Mouse (Mus musculus): ENCODE results near the gene Rheb. TPM values are rescaled to one million over a fixed set of nuclear protein-coding genes. Genes with fewer than 3 reads are reported as not detected.
A peak's percentile ranks its signal among the peaks of the same experiment; 100 is the strongest.

The Rheb gene
- polyA plus RNA-seq, 1 experiment from 2014 or later = 275 TPM

DNA sequence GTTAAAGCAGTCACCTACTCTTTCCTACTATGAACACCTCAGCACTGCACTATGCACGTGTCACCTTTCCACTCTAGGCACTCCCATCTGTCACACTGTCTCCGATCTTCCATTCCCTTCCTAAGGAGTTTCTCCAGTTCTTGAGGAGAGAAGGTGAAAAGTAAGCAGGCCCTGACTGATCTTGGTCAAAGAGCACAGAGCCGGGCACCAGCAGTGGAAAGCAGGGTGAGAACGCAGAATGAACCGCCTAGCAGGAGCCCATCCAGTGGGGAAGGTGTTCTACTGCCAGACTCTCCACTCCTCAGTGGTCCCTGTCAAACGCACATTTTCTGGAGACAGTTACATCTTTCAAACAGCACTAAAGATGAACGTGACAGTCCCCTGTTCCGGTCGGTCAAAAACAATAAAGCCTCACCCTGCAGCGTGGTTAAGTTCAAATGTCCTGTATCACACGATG lies 1.4 kb downstream of the Rheb start:
- Histone ChIP-seq H3K36me3 (ENCODE audit: control insufficient read depth, insufficient read depth, low read length) (0 out of 2 replicates have a peak, but pooled peaks cover 4% of the 10 kb centered on the region), H3K9me3 (ENCODE audit: control insufficient read depth, low read length) (no peaks in the 10 kb centered on the region), H3K4me3 (ENCODE audit: control insufficient read depth in 1 of 2, insufficient read depth in 1 of 2, low read depth in 1 of 2, low read length in 2 of 2) (peak overlapping the region; percentile 96 to 99), H3K27ac (replicated peaks in 1 of 2; ENCODE audit: control insufficient read depth in 1 of 2, insufficient read depth in 1 of 2, low read depth in 2 of 2, low read length in 2 of 2) (peak overlapping the region; percentile 100; a peak in 3 of 4 replicates), H3K4me2 (ENCODE audit: low read length) (peak overlapping the region; percentile 94), H3K4me1 (ENCODE audit: control insufficient read depth in 2 of 2, insufficient read depth in 2 of 2, low read length in 2 of 2) (peaks cover 8 to 33% of the 10 kb centered on the region in 2 experiments), H3K27me3 (ENCODE audit: control insufficient read depth, insufficient read depth, low read length) (no peaks in the 10 kb centered on the region), H3K9ac (ENCODE audit: low read length) (peak overlapping the region; percentile 99)
- WGBS = 9% methylated on average over 11 of the region's 11 CpGs
- ATAC-seq (ENCODE audit: insufficient number of reproducible peaks, insufficient read depth, low FRiP score, low read depth) = no peak

DNA sequence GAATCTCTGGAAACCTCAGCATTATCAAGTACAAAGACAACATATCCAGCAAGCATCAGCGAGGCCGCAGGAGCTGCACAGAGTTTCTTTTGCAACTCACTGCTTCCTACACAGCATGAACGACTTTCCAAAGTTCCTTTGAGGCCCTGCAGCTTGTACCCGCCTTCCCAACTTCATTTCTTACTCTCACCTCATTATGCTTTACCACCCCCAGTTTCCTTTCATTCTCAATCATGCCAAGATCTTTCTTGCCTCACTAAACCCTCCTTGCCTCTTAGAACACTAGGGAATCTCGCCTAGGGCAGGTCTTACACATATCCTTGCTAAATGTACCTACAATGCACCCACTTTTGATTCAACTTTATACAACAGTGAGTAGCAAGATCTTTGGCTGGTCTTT lies 7.9 kb downstream of the Rheb start:
- Histone ChIP-seq H3K27me3 (ENCODE audit: control insufficient read depth, insufficient read depth, low read length) (no peaks in the 10 kb centered on the region), H3K4me1 (ENCODE audit: control insufficient read depth in 2 of 2, insufficient read depth in 2 of 2, low read length in 2 of 2) (peaks cover 4 to 23% of the 10 kb centered on the region in 2 experiments; a peak in 3 of 4 replicates), H3K36me3 (ENCODE audit: control insufficient read depth, insufficient read depth, low read length) (no peaks in the 10 kb centered on the region), H3K4me3 (ENCODE audit: control insufficient read depth in 1 of 2, insufficient read depth in 1 of 2, low read depth in 1 of 2, low read length in 2 of 2) (no peak overlapping the region), H3K4me2 (ENCODE audit: low read length) (no peak overlapping the region), H3K27ac (replicated peaks in 1 of 2; ENCODE audit: control insufficient read depth in 1 of 2, insufficient read depth in 1 of 2, low read depth in 2 of 2, low read length in 2 of 2) (no peak overlapping the region), H3K9me3 (ENCODE audit: control insufficient read depth, low read length) (no peaks in the 10 kb centered on the region), H3K9ac (ENCODE audit: low read length) (no peak overlapping the region)
- no peak for ATAC-seq (ENCODE audit: insufficient number of reproducible peaks, insufficient read depth, low FRiP score, low read depth)
- 79% methylated on average over 5 of the region's 5 CpGs for WGBS

GRCm38 (mm10) chr5:24831912-24832311 lies 10.5 kb downstream of the Rheb start:
- H3K36me3 ChIP-seq (ENCODE audit: control insufficient read depth, insufficient read depth, low read length) = no peaks in the 10 kb centered on the region
- H3K9ac ChIP-seq (ENCODE audit: low read length) = no peak overlapping the region
- no peak overlapping the region for H3K4me3 ChIP-seq (ENCODE audit: control insufficient read depth in 1 of 2, insufficient read depth in 1 of 2, low read depth in 1 of 2, low read length in 2 of 2)
- no peaks in the 10 kb centered on the region for H3K9me3 ChIP-seq (ENCODE audit: control insufficient read depth, low read length)
- H3K4me1 ChIP-seq (ENCODE audit: control insufficient read depth in 2 of 2, insufficient read depth in 2 of 2, low read length in 2 of 2) = peaks cover 6 to 23% of the 10 kb centered on the region in 2 experiments
- ATAC-seq (ENCODE audit: insufficient number of reproducible peaks, insufficient read depth, low FRiP score, low read depth) = no peak
- 76% methylated on average over 3 of the region's 3 CpGs for WGBS
- H3K27ac ChIP-seq (replicated peaks in 1 of 2; ENCODE audit: control insufficient read depth in 1 of 2, insufficient read depth in 1 of 2, low read depth in 2 of 2, low read length in 2 of 2) = no peak overlapping the region
- no peak overlapping the region for H3K4me2 ChIP-seq (ENCODE audit: low read length)
- H3K27me3 ChIP-seq (ENCODE audit: control insufficient read depth, insufficient read depth, low read length) = no peaks in the 10 kb centered on the region

DNA sequence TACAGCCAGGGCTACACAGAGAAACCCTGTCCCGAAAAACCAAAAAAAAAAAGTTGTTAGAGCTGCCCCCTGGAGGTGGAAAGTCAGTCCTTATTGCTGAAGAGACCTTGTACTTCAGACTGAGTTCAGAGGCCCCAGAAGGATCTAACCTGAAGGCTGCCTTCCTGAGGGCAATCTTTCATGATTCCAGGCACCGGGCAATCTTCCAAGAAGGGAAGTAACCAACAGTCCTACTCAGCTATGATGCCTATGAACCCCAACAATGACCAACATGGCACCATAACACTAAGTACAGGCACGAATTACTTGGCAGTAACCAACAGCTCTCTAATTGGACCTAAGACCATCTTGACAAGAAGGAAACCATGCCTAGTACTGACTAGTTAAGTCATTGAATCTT lies 14.0 kb downstream of the Rheb start:
- no peak for ATAC-seq (ENCODE audit: insufficient number of reproducible peaks, insufficient read depth, low FRiP score, low read depth)
- no peak overlapping the region for H3K4me2 ChIP-seq (ENCODE audit: low read length)
- WGBS = 86% methylated on average over 3 of the region's 3 CpGs
- H3K4me3 ChIP-seq (ENCODE audit: control insufficient read depth in 1 of 2, insufficient read depth in 1 of 2, low read depth in 1 of 2, low read length in 2 of 2) = no peak overlapping the region
- no peak overlapping the region for H3K27ac ChIP-seq (replicated peaks in 1 of 2; ENCODE audit: control insufficient read depth in 1 of 2, insufficient read depth in 1 of 2, low read depth in 2 of 2, low read length in 2 of 2)
- H3K4me1 ChIP-seq (ENCODE audit: control insufficient read depth in 2 of 2, insufficient read depth in 2 of 2, low read length in 2 of 2) = peaks cover 15 to 50% of the 10 kb centered on the region in 2 experiments
- H3K36me3 ChIP-seq (ENCODE audit: control insufficient read depth, insufficient read depth, low read length) = no peaks in the 10 kb centered on the region
- no peaks in the 10 kb centered on the region for H3K9me3 ChIP-seq (ENCODE audit: control insufficient read depth, low read length)
- H3K9ac ChIP-seq (ENCODE audit: low read length) = no peak overlapping the region
- H3K27me3 ChIP-seq (ENCODE audit: control insufficient read depth, insufficient read depth, low read length) = no peaks in the 10 kb centered on the region

DNA sequence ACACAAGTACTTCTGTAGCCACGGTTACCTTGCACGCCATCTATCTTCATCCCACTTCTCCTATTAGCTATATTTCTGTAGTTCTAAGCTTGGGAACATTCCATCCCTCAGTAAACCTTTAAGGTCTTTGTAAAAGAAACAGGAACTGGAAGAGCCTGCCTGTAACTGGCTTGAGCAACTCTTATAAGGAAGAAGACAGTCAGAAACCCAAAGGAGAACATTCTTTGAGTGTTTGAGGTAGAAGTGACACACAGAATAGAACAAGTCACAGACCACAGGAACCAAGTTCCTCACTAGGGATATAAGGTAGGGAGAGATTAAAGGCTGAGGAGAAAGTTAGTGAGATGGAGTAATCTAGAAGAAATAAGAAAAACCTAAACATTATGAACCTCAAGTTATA lies 15.3 kb downstream of the Rheb start:
- Histone ChIP-seq H3K4me1 (ENCODE audit: control insufficient read depth in 2 of 2, insufficient read depth in 2 of 2, low read length in 2 of 2) (peaks cover 15 to 54% of the 10 kb centered on the region in 2 experiments), H3K27ac (replicated peaks in 1 of 2; ENCODE audit: control insufficient read depth in 1 of 2, insufficient read depth in 1 of 2, low read depth in 2 of 2, low read length in 2 of 2) (no peak overlapping the region), H3K9me3 (ENCODE audit: control insufficient read depth, low read length) (no peaks in the 10 kb centered on the region), H3K9ac (ENCODE audit: low read length) (0 out of 2 replicates have a peak overlapping the region, but pooled peaks have one; percentile 8), H3K27me3 (ENCODE audit: control insufficient read depth, insufficient read depth, low read length) (no peaks in the 10 kb centered on the region), H3K36me3 (ENCODE audit: control insufficient read depth, insufficient read depth, low read length) (no peaks in the 10 kb centered on the region), H3K4me2 (ENCODE audit: low read length) (no peak overlapping the region), H3K4me3 (ENCODE audit: control insufficient read depth in 1 of 2, insufficient read depth in 1 of 2, low read depth in 1 of 2, low read length in 2 of 2) (no peak overlapping the region)
- no peak for ATAC-seq (ENCODE audit: insufficient number of reproducible peaks, insufficient read depth, low FRiP score, low read depth)
- 60% methylated on average over 2 of the region's 2 CpGs for WGBS

DNA sequence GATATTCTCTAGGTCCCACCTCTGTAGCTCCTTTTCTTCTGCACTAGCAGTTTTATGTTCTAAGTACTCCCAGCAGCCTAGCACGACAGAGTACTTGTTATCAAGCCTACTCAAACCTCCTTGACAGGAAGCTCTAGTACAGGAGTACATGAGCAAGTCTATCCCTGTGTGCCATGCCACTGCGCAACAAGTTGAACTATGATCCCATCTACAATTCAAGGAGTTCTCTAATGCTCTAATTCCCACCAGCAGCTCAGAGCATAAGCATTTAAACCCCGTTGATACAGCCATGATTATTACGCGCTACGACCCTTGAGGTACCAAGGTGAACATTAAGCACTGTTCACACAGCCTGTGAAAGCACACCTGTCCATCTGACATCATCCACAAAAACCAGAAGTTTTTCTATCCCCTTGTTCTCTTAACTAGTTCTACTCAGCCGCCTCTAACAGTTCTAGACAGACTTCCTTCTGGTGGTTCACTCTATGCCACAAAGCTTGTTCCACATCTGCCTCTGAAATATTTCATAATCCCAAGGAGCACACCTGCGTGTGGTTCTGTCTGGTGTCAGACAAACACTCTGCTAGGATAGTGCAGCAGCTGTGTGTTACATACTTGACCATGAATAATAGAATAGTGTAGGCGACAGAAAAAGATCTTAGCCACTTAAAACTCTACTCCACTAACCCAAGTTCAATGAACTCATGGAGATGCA lies 16.2 kb downstream of the Rheb start:
- Histone ChIP-seq H3K4me1 (ENCODE audit: control insufficient read depth in 2 of 2, insufficient read depth in 2 of 2, low read length in 2 of 2) (peaks cover 19 to 59% of the 10 kb centered on the region in 2 experiments), H3K9ac (ENCODE audit: low read length) (no peak overlapping the region), H3K36me3 (ENCODE audit: control insufficient read depth, insufficient read depth, low read length) (no peaks in the 10 kb centered on the region), H3K27ac (replicated peaks in 1 of 2; ENCODE audit: control insufficient read depth in 1 of 2, insufficient read depth in 1 of 2, low read depth in 2 of 2, low read length in 2 of 2) (peak overlapping the region; percentile 51 to 62), H3K9me3 (ENCODE audit: control insufficient read depth, low read length) (no peaks in the 10 kb centered on the region), H3K27me3 (ENCODE audit: control insufficient read depth, insufficient read depth, low read length) (no peaks in the 10 kb centered on the region), H3K4me2 (ENCODE audit: low read length) (peak overlapping the region; percentile 23), H3K4me3 (ENCODE audit: control insufficient read depth in 1 of 2, insufficient read depth in 1 of 2, low read depth in 1 of 2, low read length in 2 of 2) (no peak overlapping the region)
- 72% methylated on average over 9 of the region's 9 CpGs for WGBS
- no peak for ATAC-seq (ENCODE audit: insufficient number of reproducible peaks, insufficient read depth, low FRiP score, low read depth)

DNA sequence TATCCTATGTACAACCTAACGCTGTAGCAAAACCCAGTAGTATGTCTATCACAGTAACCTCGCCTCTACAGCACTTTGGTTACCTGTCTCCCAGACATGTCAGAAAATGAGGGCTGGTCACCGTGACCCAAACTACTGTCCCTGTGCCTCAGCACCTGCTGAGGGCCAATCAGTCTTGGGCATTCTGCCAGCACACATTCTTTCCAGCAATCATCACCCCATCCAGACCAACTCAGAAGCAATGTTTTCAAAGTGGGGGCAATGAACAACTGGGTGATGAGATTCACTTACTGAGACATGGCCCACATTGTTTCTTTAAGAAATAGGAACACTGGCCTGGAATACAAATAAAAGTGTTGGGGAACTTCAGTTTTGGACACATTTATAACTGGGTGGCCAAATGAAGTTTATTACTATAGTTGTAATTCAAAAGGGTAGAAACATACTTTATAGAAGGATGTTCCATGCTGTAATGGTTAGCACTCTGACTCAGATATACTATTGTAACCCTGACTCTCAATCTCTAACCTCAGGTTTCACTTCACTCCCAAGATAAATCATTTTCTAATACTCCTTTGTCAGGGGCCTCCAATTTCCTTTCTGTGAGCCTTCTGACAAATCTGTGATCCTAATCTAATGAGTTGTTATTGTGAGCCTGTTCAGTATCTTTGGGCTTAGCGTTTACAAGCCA lies 16.9 kb downstream of the Rheb start:
- ATAC-seq (ENCODE audit: insufficient number of reproducible peaks, insufficient read depth, low FRiP score, low read depth) = no peak
- no peaks in the 10 kb centered on the region for H3K36me3 ChIP-seq (ENCODE audit: control insufficient read depth, insufficient read depth, low read length)
- H3K9me3 ChIP-seq (ENCODE audit: control insufficient read depth, low read length) = no peaks in the 10 kb centered on the region
- H3K4me1 ChIP-seq (ENCODE audit: control insufficient read depth in 2 of 2, insufficient read depth in 2 of 2, low read length in 2 of 2) = peaks cover 19 to 65% of the 10 kb centered on the region in 2 experiments
- no peak overlapping the region for H3K9ac ChIP-seq (ENCODE audit: low read length)
- H3K4me2 ChIP-seq (ENCODE audit: low read length) = peak overlapping the region; percentile 23
- H3K27me3 ChIP-seq (ENCODE audit: control insufficient read depth, insufficient read depth, low read length) = no peaks in the 10 kb centered on the region
- 35% methylated on average over 4 of the region's 4 CpGs for WGBS
- H3K27ac ChIP-seq (replicated peaks in 1 of 2; ENCODE audit: control insufficient read depth in 1 of 2, insufficient read depth in 1 of 2, low read depth in 2 of 2, low read length in 2 of 2) = peak overlapping the region in 1 of 2 experiments; percentile 62; a peak in 3 of 4 replicates
- H3K4me3 ChIP-seq (ENCODE audit: control insufficient read depth in 1 of 2, insufficient read depth in 1 of 2, low read depth in 1 of 2, low read length in 2 of 2) = no peak overlapping the region
